Mouse (Mus musculus) left cerebral cortex, postnatal 25 days (tissue): ENCODE measurements at regions not wholly inside any gene's neighbourhood (a gene's known extent, or its start where the extent isn't known, plus 50 kb on each side); places are given as distances from the start of the nearest gene placed in this dataset.

Experiments
- DNase-seq, 2 experiments: peaks; one replicate each; pipeline ENCODE4 v3.0.0; 2022; ENCODE audit warnings: low spot score in 2 of 2, mixed read lengths in 1 of 2
- intact Hi-C: fragments of 180-260 bp; cut with DNase I; formaldehyde crosslinking; loops from one replicate; pipeline ENCODE4 v1.15.1; 2025

DNA sequence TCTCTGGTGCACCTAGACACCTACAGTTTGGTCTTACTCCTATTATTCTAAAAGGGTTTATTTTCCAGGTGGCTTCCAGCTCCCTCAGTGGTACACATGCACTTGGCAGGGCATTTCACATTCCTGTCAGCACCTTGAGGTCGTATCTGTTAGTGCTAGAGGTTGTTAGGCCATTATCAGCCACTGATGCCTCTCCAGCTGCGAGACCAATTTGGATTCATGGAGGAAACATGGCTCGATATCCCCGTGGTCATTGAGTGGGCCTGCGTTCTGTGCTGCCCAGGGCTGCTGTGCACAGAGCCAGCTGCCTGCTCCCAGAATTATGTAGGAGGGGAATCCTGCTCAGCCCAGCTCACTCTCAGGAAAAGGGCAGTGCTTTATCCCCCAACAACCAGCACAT, 60.1 kb upstream of the Irx1 start:
- intact Hi-C loops = no loop called here
- DNase-seq = no peak

DNA sequence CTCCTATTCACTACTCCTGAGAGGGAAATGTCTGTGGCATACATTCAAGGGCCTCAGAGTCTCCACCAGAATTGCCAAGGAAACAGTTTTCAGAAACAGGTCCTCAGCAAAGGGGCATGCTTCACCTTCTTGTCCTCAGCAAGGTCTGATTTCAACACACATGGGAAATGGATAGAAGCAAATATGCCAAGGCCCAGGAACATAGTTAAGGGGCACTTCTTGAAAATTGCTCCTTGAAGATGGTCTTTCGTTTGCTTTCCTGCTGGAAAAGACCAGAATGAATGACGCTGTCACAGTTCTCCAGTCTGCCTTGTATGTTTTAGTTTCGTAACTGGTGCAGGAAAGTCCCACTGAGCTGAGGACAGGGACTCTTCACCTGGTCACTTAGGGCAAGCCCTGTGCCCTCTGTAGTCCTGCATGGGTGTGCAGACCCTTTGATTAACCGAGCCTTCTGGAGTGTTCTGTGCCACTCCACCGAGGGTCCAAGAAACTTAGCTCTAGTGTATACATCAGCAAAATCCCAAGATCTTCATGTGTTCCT, 80.5 kb upstream of the Irx1 start:
- no peak for DNase-seq
- intact Hi-C loops = no loop called here

DNA sequence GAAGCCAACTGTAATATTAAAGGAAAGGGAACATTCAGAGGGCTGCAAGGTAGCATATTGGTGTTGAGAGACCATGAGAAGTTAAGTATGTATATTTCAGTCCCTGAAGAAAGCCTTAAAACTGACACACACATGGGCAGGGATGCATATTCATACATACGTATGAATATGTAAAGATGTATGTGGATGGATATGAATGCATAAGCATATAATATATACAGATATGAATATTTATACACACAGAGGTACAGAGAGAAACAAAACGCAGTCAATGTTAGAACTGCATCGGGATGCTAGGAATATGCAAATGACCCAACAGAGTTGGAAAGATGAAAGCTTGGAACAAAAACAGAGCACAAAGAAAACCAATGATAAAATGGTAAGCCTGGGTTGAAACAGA, 92.9 kb upstream of the Irx1 start:
- no peak for DNase-seq
- intact Hi-C loops = no loop called here

DNA sequence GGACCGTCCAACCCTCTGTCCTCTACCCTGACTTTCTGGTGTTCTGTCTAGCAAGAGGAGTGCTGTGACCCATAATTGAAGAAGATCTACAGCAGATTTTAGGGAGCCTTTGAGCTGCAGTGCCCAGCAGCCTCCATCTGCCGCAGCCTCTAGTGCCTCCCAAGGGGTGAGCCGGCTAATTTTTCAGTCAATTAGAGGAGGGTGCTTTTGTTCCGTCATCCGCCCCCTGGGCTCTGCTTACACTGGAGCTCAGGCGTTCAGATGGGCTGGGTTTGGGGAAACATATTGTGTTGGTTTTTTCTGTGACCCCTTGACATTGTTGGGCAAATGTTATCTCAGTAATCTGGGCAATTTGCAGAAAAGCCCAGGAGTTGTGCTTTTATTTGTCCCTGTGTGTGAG, 98.1 kb upstream of the Irx1 start:
- intact Hi-C loops = no loop called here

DNA sequence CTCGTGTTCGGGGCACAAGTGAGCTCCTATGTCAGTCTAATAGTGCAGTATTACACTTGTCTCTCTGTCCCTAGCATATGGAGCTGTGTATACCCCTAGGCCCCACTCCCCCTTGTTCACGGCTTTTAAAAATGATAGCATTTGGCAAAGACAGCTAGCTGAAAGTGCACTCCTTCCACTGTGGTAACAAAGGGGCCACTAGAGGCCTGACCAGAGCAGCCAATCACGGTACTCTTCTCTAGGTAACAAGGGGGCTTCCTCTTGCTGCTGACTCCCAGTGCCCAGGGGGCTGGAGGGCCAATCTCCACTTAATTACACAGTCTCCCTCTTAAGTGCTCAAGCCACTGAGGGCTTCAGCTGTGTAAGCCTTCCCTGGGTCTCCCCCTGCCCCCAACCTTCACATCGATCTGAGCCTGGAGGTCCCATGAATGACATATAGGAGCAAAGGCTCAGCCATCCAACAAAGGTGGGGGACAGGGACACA, 99.8 kb upstream of the Irx1 start:
- no peak for DNase-seq
- intact Hi-C loops = no loop called here

More for the DNA sequence above, 98.1 kb upstream of the Irx1 start:
- DNase-seq = no peak

DNA sequence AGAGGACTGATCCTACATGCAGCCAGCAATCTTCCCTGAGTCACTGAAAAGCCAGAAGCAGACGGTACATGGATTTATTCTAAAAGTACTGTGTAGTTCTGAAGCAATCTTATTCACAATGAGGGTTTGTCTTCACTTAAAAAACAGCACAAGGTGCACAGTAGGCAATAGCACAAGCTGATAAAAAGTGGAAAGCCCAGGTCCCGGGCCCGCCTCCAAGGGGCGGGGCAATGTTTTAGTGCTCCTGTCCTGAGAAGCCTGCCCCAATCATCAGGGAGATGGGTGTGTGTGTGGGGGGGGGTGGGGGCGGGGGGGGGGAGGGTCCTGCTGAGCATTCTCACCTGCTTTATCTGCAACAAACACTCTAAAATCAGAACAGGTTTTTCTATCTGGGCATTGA, 133.1 kb upstream of the Irx1 start:
- intact Hi-C loops = no loop called here
- DNase-seq = no peak

DNA sequence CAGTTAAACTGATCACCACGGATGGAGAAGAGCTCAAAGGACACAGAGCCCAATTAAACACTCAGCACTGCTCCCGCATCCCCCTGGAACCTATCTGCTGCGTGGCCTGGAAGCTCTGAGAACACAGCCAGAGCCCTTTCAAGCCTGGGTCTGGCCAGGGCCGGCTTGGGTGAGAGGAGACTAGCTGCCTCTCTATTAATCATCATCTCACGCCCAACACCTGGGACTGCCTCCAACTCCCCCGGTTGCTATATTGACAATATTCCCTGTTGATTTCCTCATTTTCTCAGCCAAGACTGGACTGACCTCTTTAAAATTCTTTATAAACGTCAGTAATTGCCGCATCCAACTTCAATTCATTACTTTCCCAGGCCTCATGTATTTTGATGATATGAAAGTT, 133.7 kb upstream of the Irx1 start:
- intact Hi-C loops = no loop called here
- DNase-seq = peak in 1 of 2 experiments; percentile 2

DNA sequence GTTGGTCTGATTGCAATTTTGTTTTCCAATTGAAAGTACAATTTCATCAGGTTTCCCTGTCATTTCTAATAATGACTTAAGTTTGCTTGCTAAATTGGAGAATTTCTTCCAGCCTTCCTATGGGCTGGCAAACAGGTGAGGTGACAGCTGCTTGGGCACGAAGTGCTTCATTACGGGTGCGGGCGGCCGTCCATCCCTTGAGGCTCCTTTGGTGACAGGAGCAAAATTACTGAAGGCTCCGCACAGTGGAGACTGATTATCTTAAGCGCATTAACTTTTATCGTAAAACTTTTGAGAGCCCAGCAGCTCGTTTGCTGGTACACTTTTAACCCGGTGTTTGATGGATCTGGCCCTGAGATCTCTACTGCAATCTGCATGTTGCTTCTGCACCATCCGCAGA, 134.3 kb upstream of the Irx1 start:
- intact Hi-C loops = no loop called here
- no peak for DNase-seq

DNA sequence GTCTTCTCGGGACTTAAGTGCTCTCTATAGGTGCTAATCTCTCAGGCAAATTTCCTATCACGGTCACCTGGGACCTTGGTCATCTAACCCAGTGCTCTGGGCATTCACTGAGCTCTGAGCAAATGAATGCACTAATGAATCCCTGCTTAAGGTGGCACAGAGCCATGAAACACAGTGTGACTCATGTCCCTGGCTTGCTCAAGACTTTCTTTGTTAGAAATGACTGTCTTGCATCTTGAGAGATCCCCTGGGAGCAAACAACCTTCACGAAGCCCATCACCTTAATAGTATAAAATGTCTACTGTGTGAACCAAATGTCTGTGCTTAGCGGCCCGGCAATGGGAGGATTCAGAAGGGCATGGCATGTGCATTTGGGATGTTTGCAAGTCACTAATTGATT, 137.2 kb upstream of the Irx1 start:
- DNase-seq = peak in 1 of 2 experiments; percentile 6
- intact Hi-C loops = no loop called here

DNA sequence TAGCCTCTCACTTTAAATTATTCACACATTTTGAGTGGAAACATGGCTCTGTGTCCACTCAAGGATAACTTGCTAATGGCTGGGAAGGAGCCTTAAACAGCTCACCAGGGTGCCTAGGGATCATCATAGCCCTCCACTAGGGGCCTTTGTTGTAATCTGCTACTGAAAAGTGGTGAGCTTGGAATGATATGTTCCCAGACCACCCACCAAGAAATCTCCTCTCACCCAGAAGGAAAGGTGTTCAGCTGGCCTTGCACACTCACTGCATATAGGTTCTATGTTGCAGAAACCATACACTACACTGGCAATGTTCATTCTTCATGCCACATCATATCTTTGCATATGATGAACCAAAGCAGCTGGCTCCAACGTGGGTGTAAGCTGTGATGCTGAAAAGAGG, 145.1 kb upstream of the Irx1 start:
- intact Hi-C loops = no loop called here
- DNase-seq = no peak

DNA sequence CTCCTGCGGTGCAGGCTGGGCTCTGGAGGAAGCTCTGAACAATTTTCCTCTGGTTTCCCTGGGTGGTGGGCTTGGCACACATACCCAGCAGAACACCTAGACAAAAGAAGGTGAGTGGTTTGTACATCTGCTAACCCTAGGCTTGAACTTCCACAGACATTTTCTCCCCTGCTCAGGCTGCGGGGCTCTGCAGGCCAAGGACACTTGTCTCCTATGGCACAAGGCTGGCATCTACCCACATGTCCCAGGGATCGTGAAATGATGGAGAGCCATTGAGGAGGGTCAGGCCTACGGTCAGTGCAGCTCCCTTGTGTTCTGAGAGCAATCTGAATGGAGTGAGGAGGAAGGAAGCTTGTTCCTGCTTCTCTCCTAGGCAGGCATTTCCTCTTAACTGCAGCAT, 150.4 kb upstream of the Irx1 start:
- intact Hi-C loops = no loop called here
- DNase-seq = no peak

DNA sequence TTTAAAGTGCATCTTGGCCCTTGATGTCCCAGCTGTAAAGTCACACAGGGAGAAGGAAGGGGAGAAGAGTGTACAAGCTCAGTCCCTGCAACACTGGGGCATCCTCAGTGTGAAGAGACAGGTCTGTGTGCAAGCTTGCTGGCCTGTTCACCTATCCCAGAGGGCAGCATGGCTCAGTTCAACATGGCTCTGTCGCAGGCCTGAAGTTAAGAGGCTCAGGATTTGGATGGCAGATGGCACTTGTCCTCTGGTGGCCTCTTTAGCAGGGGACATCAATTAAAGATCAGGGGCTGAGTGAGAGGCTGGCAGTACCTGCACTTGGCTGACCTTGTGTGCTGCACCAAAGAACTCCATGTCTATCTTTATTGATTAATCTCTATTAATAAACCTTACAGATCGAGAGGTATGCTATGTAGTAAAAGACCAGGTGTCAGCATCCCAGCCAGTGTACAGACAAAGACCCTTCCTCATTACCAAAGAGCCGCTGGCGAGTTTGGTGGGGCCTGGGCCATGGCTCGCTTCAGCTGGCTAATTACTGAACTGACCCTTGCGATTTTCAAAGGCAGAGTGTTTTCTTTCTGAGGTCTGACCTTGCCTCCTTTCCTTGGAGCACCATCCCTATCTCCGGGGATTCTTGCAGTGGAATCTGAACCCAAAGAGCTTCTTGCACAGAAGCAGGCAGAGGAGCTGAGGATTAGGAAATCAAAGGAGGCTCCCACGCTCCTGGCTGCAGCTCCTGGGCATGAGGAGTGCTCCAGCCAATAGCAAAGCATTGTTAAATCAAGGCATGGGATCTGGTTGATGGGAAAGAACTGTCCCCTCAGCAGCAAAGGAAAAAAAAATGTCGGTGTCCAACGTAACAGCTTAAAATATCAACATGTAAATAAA, 151.5 kb upstream of the Irx1 start:
- peak in 1 of 2 experiments; percentile 16 for DNase-seq
- intact Hi-C loops = no loop called here

DNA sequence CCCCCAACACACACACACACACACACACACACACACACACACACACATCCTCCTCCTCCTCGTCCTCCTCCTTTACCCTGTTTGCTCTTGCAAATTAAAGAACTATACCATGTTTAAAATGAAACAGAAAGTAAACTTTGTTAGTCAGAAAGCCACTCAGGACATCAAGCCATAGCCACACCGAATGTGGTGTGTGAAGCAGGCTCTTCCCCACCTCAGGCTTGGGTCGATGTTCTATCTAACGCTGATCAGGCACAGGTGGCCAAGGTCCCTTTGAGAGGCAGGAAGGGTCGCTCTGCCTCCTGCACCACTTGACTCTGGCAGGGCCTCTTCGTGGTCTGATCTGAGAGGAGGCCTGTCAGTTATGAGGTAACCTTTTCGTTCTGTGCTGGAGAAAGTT, 156.9 kb upstream of the Irx1 start:
- no peak for DNase-seq
- intact Hi-C loops = no loop called here

DNA sequence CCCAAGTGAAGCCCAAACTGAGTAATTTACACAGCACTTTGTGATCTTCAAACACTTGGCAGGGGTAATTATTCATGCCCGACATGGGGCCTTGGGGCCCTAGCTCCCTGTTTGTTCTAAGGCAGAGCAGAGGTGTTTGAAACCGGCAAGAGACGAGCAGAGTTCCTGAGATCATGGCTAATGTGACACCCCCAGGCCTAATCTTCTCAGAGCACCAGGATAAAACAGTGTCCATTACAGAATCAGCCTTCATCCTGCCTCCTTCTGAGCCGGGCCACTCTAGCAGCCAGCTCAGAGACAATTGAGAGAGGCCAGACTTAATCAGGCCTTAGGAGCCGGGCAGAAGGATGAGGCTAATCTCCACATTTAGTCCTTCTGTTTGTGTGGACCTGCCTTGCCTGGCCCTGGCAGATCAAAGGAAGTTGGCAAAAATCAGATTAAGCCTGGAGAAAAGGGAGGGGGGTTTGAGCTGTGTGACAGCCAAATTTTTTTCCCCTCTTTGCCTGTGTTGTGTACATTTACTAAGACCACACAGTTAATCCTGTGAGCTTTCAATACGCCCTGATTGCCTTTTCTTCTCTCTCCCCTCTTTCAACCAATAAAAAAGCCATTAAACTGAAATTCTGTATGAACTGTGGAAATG, 157.5 kb upstream of the Irx1 start:
- no peak for DNase-seq
- intact Hi-C loops = no loop called here

DNA sequence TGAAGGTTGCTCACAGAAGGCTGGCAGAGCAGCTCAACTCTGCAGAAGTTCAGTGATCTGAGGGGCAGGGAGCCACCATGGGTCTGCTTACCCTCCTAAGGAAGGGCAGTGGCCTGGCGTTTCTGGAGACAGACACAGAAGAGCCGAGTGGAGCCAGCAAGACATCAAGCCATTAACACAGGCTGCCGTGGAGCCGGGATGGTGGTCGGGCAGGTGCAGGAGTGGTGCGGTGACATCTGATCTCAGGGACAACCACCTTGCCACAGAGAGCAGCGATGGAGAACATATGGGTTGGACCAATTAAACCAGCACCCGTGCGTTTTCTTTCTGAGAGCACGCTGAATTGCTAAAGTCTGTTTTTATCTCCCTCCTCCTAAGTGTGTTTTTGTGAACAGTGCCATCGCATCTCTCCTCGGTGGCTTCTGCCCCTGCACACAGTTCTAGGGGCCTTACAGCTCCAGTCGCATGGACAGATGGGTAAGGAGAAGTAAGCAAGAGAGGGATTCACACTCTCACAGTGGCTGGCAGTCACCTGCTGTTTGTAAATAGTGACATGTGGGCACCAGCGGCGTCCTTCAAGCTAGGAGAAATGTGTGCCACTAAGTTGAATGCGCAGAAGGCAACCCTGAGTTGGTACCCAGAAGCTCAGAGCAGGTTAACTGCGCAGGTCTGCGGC, 158.2 kb upstream of the Irx1 start:
- intact Hi-C loops = no loop called here
- no peak for DNase-seq

DNA sequence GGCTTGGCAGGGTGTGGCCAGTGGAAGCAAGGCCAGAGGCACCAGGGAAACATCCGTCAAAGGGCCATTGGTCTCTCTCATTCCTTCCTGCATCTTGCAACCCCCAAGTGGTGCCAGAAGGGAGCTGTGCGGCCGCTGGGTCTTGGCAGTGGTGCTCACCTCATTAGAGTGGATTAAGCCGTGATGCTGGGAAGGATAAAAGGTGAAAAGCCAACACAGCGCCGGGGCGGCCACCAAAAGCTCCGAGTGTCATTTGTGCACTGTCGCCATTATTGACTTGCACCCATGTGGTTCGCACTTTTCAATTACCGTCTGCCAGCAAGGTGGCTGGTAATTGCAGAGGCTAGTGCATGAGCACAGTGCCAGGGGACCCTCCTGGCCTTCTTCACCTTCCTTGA, 158.7 kb upstream of the Irx1 start:
- no peak for DNase-seq
- intact Hi-C loops = no loop called here

DNA sequence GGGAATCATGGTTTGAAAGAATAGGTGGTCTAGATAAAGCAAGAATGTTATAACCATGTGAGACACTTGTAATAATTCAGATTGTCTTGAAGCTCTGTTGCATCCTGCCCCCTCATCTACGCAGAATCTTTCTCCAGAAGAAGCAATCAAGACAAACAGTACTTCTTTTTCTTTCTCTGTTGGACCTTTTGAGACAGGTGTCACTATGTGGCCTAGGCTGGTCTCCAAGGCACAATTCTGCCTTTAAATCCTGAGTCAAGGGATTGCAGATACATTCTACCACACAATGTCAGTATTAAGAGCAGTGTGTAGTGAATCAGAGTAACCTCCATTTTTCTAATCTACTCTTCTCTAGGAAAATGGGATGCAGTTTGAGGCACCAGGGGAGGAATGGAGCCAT, 164.8 kb upstream of the Irx1 start:
- intact Hi-C loops = no loop called here
- no peak for DNase-seq

DNA sequence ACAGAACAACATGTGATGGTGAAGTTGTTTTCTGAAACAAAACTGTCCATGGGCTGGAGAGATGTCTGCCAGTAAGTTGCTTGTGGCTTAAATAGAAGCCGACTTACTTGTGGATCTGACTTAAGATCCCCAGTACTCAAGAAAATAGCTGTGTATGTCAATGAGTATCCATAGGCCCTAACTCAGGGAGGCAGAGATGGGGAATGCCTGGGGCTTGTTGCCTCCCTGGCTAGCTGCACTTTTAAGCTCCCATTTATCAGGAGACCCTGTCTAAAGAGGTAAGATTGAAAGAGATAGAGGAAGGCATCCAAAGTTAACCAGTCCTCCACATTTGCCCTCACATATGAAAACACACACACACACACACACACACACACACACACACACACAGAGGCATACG, 167.8 kb upstream of the Irx1 start:
- intact Hi-C loops = no loop called here
- DNase-seq = no peak

DNA sequence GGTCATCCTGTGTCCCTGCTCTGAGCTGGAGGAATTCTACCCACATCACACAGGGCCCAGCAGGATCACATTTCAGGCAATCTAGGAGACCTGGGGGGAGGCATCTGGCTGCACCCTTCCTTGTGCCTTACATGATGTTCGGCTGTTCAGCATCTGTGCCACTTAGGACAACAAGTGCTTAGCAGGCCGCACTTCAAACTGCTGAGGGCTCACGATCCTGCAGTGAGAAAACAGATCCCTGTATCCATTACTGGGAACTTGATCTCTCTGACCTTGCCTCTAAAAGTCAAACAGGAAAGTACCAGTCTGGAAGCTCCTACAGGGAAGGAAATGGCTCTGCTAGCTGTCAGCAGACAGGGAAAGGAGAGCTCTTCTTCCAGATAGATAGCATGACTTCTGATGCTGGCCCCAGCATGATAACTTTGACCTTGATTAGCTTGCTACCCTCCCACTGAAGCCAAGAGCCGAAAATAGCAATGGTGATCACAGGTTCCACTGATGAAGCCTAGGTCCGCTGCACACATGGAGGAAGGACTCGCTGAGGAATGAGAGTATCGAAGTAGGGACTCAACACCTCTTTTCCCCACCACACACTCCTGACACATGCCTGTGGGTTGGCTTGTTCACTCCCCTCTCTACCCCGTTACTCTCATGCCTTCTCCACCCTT, 170.7 kb upstream of the Irx1 start:
- no peak for DNase-seq
- intact Hi-C loops = no loop called here

DNA sequence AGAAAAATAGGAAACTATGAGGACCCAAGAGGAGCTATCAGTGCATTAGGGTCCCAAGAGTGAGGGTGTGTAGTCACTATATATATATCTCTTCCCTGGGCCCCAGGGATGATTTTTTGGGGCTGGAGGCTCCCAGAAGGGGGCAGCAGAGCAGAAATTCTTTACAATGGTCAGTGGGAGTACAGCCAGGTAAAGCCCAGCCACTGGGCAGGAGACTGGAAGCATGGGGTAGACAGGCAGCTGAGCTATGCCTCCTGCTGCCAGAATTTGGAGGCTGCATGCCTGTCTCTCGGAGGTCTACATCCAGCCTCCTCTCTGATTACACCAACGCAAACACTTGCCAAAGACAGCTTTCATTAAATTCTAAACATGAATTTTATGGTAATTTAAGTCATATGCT, 202.7 kb upstream of the Irx1 start:
- intact Hi-C loops = no loop called here
- DNase-seq = no peak
